Mouse (Mus musculus): ENCODE data around the gene Ngef. TPM values are rescaled to one million over a fixed set of nuclear protein-coding genes. Genes with fewer than 3 reads are reported as not detected.

Gene Ngef
- total and polyA plus RNA-seq, 3 experiments = not detected

DNA sequence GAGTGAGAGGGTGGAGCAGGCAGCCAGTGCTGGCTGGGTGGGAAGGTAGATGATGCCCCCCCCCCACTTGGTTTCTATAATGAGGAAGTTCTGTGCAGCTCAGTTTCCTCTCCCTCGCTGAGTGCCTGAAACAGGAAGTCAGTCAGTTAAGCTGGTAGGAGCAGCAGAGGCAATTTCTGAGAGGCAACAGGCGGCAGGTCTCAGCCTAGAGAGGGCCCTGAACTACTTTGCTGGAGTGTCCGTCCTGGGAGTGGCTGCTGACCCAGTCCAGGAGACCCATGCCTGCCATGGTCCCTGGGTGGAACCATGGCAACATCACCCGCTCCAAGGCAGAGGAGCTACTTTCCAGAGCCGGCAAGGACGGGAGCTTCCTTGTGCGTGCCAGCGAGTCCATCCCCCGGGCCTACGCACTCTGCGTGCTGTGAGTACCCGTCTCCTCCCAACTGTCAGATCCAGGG, 46.6 kb upstream of the Ngef start, which contains the start of gene Inpp5d (continued):
- TF ChIP-seq EP300 (IDR thresholded peaks at IDR 0.05; ENCODE audit: low read depth in 1 of 2, low read length in 2 of 2) (peak in 1 of 2 experiments; percentile 13; a peak in 1 of 4 replicates), RAD21 (IDR thresholded peaks at IDR 0.05; ENCODE audit: low read depth, low read length) (no peak), MAFK (IDR thresholded peaks at IDR 0.05; ENCODE audit: borderline replicate concordance, low read depth, low read length) (no peak), USF2 (IDR thresholded peaks at IDR 0.05; ENCODE audit: borderline replicate concordance in 1 of 2, insufficient read depth in 1 of 2, low read depth in 1 of 2, low read length in 2 of 2) (no peak), MYB (IDR thresholded peaks at IDR 0.05; ENCODE audit: low read depth, low read length) (no peak), POLR2A (IDR thresholded peaks at IDR 0.05; ENCODE audit: control insufficient read depth in 1 of 2, insufficient read depth in 1 of 2, low read depth in 1 of 2, low read length in 2 of 2, poor library complexity in 1 of 2) (peak; percentile 77 to 98), MAX (IDR thresholded peaks at IDR 0.05; ENCODE audit: low read length) (no peak; the same call in 1 of the 2 replicates), HCFC1 (IDR thresholded peaks at IDR 0.05; ENCODE audit: low read depth, low read length) (peak; percentile 54), E2F4 (IDR thresholded peaks at IDR 0.05; ENCODE audit: borderline replicate concordance, low read depth, low read length) (no peak), ZNF384 (IDR thresholded peaks at IDR 0.05; ENCODE audit: low read depth, low read length) (no peak), SIN3A (IDR thresholded peaks at IDR 0.05; ENCODE audit: low read length) (peak; percentile 81; the same call in 1 of the 2 replicates)

GRCm38 (mm10) chr1:87614576-87615295, 41.1 kb upstream of the Ngef start:
- no peaks in the 10 kb centered on the region for H3K27me3 ChIP-seq (ENCODE audit: control insufficient read depth in 1 of 2, insufficient read depth in 2 of 2, low read length in 2 of 2)
- peaks cover 0 to 4% of the 10 kb centered on the region in 2 experiments; a peak in 2 of 4 replicates for H3K4me1 ChIP-seq (ENCODE audit: control insufficient read depth in 1 of 2, insufficient read depth in 2 of 2, low read length in 2 of 2)
- H3K9ac ChIP-seq (ENCODE audit: control insufficient read depth, low read depth, low read length, poor library complexity, severe bottlenecking) = no peak overlapping the region
- H3K9me3 ChIP-seq (replicated peaks; ENCODE audit: insufficient read depth, low read length) = no peaks in the 10 kb centered on the region
- no peak overlapping the region for H3K27ac ChIP-seq (ENCODE audit: control insufficient read depth, low read depth, low read length)
- H3K79me2 ChIP-seq (ENCODE audit: control insufficient read depth, insufficient read depth, low read length, poor library complexity) = no peaks in the 10 kb centered on the region
- TF ChIP-seq UBTF (IDR thresholded peaks at IDR 0.05; ENCODE audit: borderline replicate concordance, insufficient read depth, low read depth, low read length) (no peak), ZMIZ1 (IDR thresholded peaks at IDR 0.05; ENCODE audit: low read depth, low read length) (no peak), MAX (IDR thresholded peaks at IDR 0.05; ENCODE audit: low read length) (no peak), ZKSCAN1 (IDR thresholded peaks at IDR 0.05; ENCODE audit: low read depth, low read length) (no peak), GATA1 (IDR thresholded peaks at IDR 0.05; ENCODE audit: low read depth, low read length) (no peak), POLR2AphosphoS2 (IDR thresholded peaks at IDR 0.05; ENCODE audit: low read length) (no peak), SIN3A (IDR thresholded peaks at IDR 0.05; ENCODE audit: low read length) (no peak), USF2 (IDR thresholded peaks at IDR 0.05; ENCODE audit: borderline replicate concordance in 1 of 2, insufficient read depth in 1 of 2, low read depth in 1 of 2, low read length in 2 of 2) (no peak), MYB (IDR thresholded peaks at IDR 0.05; ENCODE audit: low read depth, low read length) (no peak), ETS1 (IDR thresholded peaks at IDR 0.05; ENCODE audit: low read depth, low read length) (no peak), TAL1 (IDR thresholded peaks at IDR 0.05; ENCODE audit: low read length) (no peak), HCFC1 (IDR thresholded peaks at IDR 0.05; ENCODE audit: low read depth, low read length) (no peak), POLR2A (IDR thresholded peaks at IDR 0.05; ENCODE audit: control insufficient read depth in 1 of 2, insufficient read depth in 1 of 2, low read depth in 1 of 2, low read length in 2 of 2, poor library complexity in 1 of 2) (no peak), MAZ (IDR thresholded peaks at IDR 0.05; ENCODE audit: low read depth, low read length) (no peak)
- no peak for DNase-seq (ENCODE audit: low read depth, low spot score)
- no peak overlapping the region for H3K4me3 ChIP-seq (ENCODE audit: control insufficient read depth in 1 of 2, insufficient read depth in 1 of 2, low read depth in 2 of 2, low read length in 2 of 2)
- H3K36me3 ChIP-seq (ENCODE audit: control insufficient read depth in 1 of 2, insufficient read depth in 2 of 2, low read length in 2 of 2) = peaks cover 0 to 3% of the 10 kb centered on the region in 2 experiments; a peak in 2 of 4 replicates

Data from MEL (cell line).